Mouse (Mus musculus): ENCODE measurements around the gene Srrd.

DNA sequence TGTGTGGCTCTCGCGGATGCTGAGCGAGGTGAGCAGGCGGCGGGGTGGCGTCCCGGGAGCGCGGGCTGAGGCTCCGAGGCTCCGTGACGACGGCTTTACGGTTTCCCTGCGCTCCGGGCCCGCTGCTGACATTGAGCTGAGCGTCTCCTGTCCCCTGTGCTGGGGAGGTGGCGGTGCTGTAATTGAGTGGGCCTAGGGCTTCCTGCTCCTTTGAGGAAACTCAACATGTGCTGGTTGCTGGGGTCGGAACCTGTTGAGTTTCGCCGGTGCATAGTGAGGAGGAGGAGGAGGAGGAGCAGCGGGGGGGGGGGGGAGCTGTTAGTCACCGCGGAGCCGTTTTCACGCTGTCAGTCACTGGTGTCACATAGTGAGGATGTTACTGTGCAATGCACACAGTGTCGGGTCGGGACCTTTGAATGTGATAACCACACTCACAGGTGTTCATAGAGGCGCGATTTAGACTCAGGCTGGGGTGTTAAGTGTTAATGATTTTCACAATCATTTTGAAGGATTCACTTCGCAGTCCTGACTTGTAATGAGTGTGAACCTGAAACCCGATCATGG, 16.3 kb downstream of the Srrd start:
- TF ChIP-seq GATA1 (IDR thresholded peaks at IDR 0.05; ENCODE audit: borderline replicate concordance, low read length) = no peak
- no peak for TF ChIP-seq FLI1 (IDR thresholded peaks at IDR 0.05; ENCODE audit: low read length)

Measured in megakaryocyte, embryonic 14.5 days (primary cell).